Mouse (Mus musculus) heart, postnatal 0 days (tissue): ENCODE data around the gene Mfap3. TPM values are rescaled to one million over a fixed set of nuclear protein-coding genes. Genes with fewer than 3 reads are reported as not detected.

Experiments
- ATAC-seq: fragments of 200-750 bp; cut with Nextera tagmentation; 2 replicates; pipeline ENCODE4 v1.8.0; 2017; ENCODE audit warnings: low read depth, moderate number of reproducible peaks, moderate library complexity; ENCODE audit not compliant: insufficient read depth
- DNase-seq: peaks from one replicate; pipeline ENCODE4 v3.0.0-alpha.2; 2016; ENCODE audit warnings: low spot score
- H3K27ac ChIP-seq: fragments of 300-500 bp; sonication (generic); 2 replicates; pipeline ENCODE4 v1.5.1; 2014; ENCODE audit warnings: low read depth, mild to moderate bottlenecking
- H3K27me3 ChIP-seq: fragments of 300-500 bp; sonication (generic); 2 replicates; pipeline ENCODE4 v1.6.1; 2014; ENCODE audit warnings: low read length, mixed read lengths; ENCODE audit not compliant: control insufficient read depth, insufficient read depth
- H3K36me3 ChIP-seq: fragments of 300-500 bp; sonication (generic); replicated peaks from 2 replicates; pipeline ENCODE4 v1.6.1; 2014; ENCODE audit warnings: low read length, mixed read lengths; ENCODE audit not compliant: control insufficient read depth, insufficient read depth
- H3K4me1 ChIP-seq: fragments of 300-500 bp; sonication (generic); 2 replicates; pipeline ENCODE4 v1.6.1; 2014; ENCODE audit warnings: antibody characterized with exemption; ENCODE audit not compliant: control insufficient read depth, insufficient read depth
- H3K4me2 ChIP-seq: fragments of 300-500 bp; sonication (generic); 2 replicates; pipeline ENCODE4 v1.6.1; 2014; ENCODE audit warnings: low read depth, mild to moderate bottlenecking, low read length, moderate library complexity
- H3K4me3 ChIP-seq: fragments of 300-500 bp; sonication (generic); 2 replicates; pipeline ENCODE4 v1.5.1; 2014; ENCODE audit warnings: low read depth, low read length
- H3K9ac ChIP-seq: fragments of 300-500 bp; sonication (generic); replicated peaks from 2 replicates; pipeline ENCODE4 v1.6.1; 2014; ENCODE audit warnings: low read depth, low read length, mixed read lengths
- H3K9me3 ChIP-seq: fragments of 300-500 bp; sonication (generic); replicated peaks from 2 replicates; pipeline ENCODE4 v1.6.1; 2016; ENCODE audit warnings: low read length; ENCODE audit not compliant: control insufficient read depth
- CTCF ChIP-seq: IDR thresholded peaks from 2 replicates; pipeline ENCODE4 v1.5.1; 2016; ENCODE audit warnings: antibody characterized with exemption, control low read depth, low read depth
- EP300 ChIP-seq: IDR thresholded peaks from 2 replicates; pipeline ENCODE4 v1.6.1; 2016; ENCODE audit warnings: antibody characterized with exemption, low read depth
- WGBS: fragments of 180-500 bp; shearing (Covaris S2); extraction: QIAGEN DNeasy Blood & Tissue Kit; methylation state at CpG from one replicate; pipeline ENCODE4 v1.1.7; 2014; 5-methylcytosine and 5-hydroxymethylcytosine counted together
- polyA plus RNA-seq: library from polyadenylated mRNA; unstranded; fragments of >200 nt; fragmentation: Nextera tagmentation; extraction: Ambion mirVana; gene quantifications from 2 replicates; pipeline ENCODE4 v1.2.1, GENCODE M21; 2015
- total RNA-seq: library from RNA; depleted of rRNA; stranded (reverse); fragments of >200 nt; gene quantifications from 2 replicates; pipeline ENCODE4 v1.2.3, GENCODE M21; 2014; ENCODE audit warnings: low replicate concordance

The Mfap3 gene
- total and polyA plus RNA-seq, 2 experiments from 2014 or later = 16.3 to 19.5 TPM

- ATAC-seq (peak; percentile 58), DNase-seq (peak; percentile 17)
- 32% methylated on average over 5 of the region's 5 CpGs for WGBS
- Histone ChIP-seq H3K27me3 (no peaks in the 10 kb centered on the region), H3K27ac (no peak overlapping the region), H3K9ac (no peak overlapping the region), H3K9me3 (no peaks in the 10 kb centered on the region), H3K4me3 (no peak overlapping the region), H3K4me1 (peaks cover 5% of the 10 kb centered on the region; the same call in 1 of the 2 replicates), H3K36me3 (peaks cover 76% of the 10 kb centered on the region), H3K4me2 (no peak overlapping the region)
- no peak for TF ChIP-seq EP300
- TF ChIP-seq CTCF = no peak
These were observed 15.3 kb upstream of the Mfap3 start for GRCm38 (mm10) chr11:57503155-57503554.

- DNase-seq (no peak), ATAC-seq (no peak)
- Histone ChIP-seq H3K4me2 (no peak overlapping the region), H3K27ac (no peak overlapping the region), H3K9ac (no peak overlapping the region), H3K27me3 (no peaks in the 10 kb centered on the region), H3K4me1 (peaks cover 5% of the 10 kb centered on the region; the same call in 1 of the 2 replicates), H3K4me3 (no peak overlapping the region), H3K9me3 (no peaks in the 10 kb centered on the region), H3K36me3 (peaks cover 79% of the 10 kb centered on the region)
- no peak for TF ChIP-seq CTCF
- TF ChIP-seq EP300 = no peak
- WGBS = 82% methylated on average over 6 of the region's 6 CpGs
These were observed 11.6 kb upstream of the Mfap3 start for GRCm38 (mm10) chr11:57506899-57507298.

- H3K4me2 ChIP-seq = no peak overlapping the region
These were observed 3.2 kb upstream of the Mfap3 start for GRCm38 (mm10) chr11:57515218-57515617.

GRCm38 (mm10) chr11:57516946-57517441 lies 1.5 kb upstream of the Mfap3 start:
- peaks cover 11% of the 10 kb centered on the region for H3K4me1 ChIP-seq
- TF ChIP-seq CTCF (no peak), EP300 (no peak)
- peak overlapping the region; percentile 4; the same call in 1 of the 2 replicates for H3K4me2 ChIP-seq
- no peaks in the 10 kb centered on the region for H3K9me3 ChIP-seq
- no peak for ATAC-seq
- no peak overlapping the region for H3K9ac ChIP-seq
- peaks cover 20% of the 10 kb centered on the region for H3K36me3 ChIP-seq
- no peak overlapping the region for H3K27ac ChIP-seq
- no peak for DNase-seq
- WGBS = 34% methylated on average over 5 of the region's 5 CpGs
- no peak overlapping the region for H3K4me3 ChIP-seq
- no peaks in the 10 kb centered on the region for H3K27me3 ChIP-seq

More at GRCm38 (mm10) chr11:57515218-57515617, 3.2 kb upstream of the Mfap3 start:
- Histone ChIP-seq H3K27me3 (no peaks in the 10 kb centered on the region), H3K36me3 (peaks cover 38% of the 10 kb centered on the region), H3K9ac (no peak overlapping the region), H3K4me1 (peaks cover 11% of the 10 kb centered on the region), H3K9me3 (no peaks in the 10 kb centered on the region), H3K27ac (no peak overlapping the region), H3K4me3 (no peak overlapping the region)
- DNase-seq (no peak), ATAC-seq (no peak)
- TF ChIP-seq CTCF = no peak
- no peak for TF ChIP-seq EP300
- 80% methylated on average over 5 of the region's 5 CpGs for WGBS

GRCm38 (mm10) chr11:57518751-57519148 lies 286 bp downstream of the Mfap3 start:
- peaks cover 7% of the 10 kb centered on the region for H3K36me3 ChIP-seq
- WGBS = under 1% methylated on average over 15 of the region's 16 CpGs
- peak overlapping the region; percentile 69 for H3K9ac ChIP-seq
- H3K4me3 ChIP-seq = peak overlapping the region; percentile 74
- peak overlapping the region; percentile 77 for H3K4me2 ChIP-seq
- no peaks in the 10 kb centered on the region for H3K27me3 ChIP-seq
- H3K27ac ChIP-seq = peak overlapping the region; percentile 59; the same call in 1 of the 2 replicates
- no peaks in the 10 kb centered on the region for H3K9me3 ChIP-seq
- TF ChIP-seq EP300 = no peak
- no peak for TF ChIP-seq CTCF
- peaks cover 11% of the 10 kb centered on the region for H3K4me1 ChIP-seq
- DNase-seq = no peak
- peak; percentile 28; the same call in 1 of the 2 replicates for ATAC-seq

- peaks cover 11% of the 10 kb centered on the region for H3K4me1 ChIP-seq
- 64% methylated on average over 5 of the region's 5 CpGs for WGBS
- TF ChIP-seq CTCF (no peak), EP300 (no peak)
- H3K4me2 ChIP-seq = peak overlapping the region; percentile 77
- peak overlapping the region; percentile 74 for H3K4me3 ChIP-seq
- no peaks in the 10 kb centered on the region for H3K9me3 ChIP-seq
- no peak for ATAC-seq
- no peaks in the 10 kb centered on the region for H3K27me3 ChIP-seq
- H3K36me3 ChIP-seq = 0 out of 2 replicates have a peak, but pooled peaks cover 5% of the 10 kb centered on the region
- no peak for DNase-seq
- H3K27ac ChIP-seq = no peak overlapping the region
- 0 out of 2 replicates have a peak overlapping the region, but pooled peaks have one; percentile 69 for H3K9ac ChIP-seq
These were observed 840 bp downstream of the Mfap3 start for GRCm38 (mm10) chr11:57519304-57519703.
